Comparison of ENCODE assay signal across 8 mouse cellular contexts in genomic region chr4:3089567-3090377, GRCm38 (mm10).
DNase-seq lines count a peak whose midpoint lies in the region; ATAC-seq and TF ChIP-seq lines count a peak whose summit lies in the region.

No protein-coding gene starts in this region.

- 0 out of 2 replicates have a peak, but pooled peaks have one; percentile 27 for ATAC-seq in liver, embryonic 14.5 days (ENCODE audit: insufficient read depth)
- ATAC-seq in stomach, postnatal 0 days (ENCODE audit: low FRiP score, low TSS enrichment): peak; percentile 57; the same call in 1 of the 2 replicates

- no peak overlapping the region for H3K4me2 ChIP-seq in liver, embryonic 14.5 days (ENCODE audit: low read depth)
- H3K4me2 ChIP-seq in stomach, postnatal 0 days (replicated peaks; ENCODE audit: low read depth): no peak overlapping the region

- H3K9ac ChIP-seq in liver, embryonic 14.5 days (replicated peaks): no peak overlapping the region
- no peak overlapping the region for H3K9ac ChIP-seq in stomach, postnatal 0 days (ENCODE audit: low read length)

- no peaks in the 10 kb centered on the region for H3K27me3 ChIP-seq in liver, embryonic 14.5 days (ENCODE audit: control insufficient read depth, insufficient read depth, low read length)
- no peaks in the 10 kb centered on the region for H3K27me3 ChIP-seq in stomach, postnatal 0 days (ENCODE audit: control insufficient read depth, insufficient read depth, low read length)

- peaks cover 12% of the 10 kb centered on the region for H3K9me3 ChIP-seq in liver, embryonic 14.5 days (ENCODE audit: control insufficient read depth, low read length)
- H3K9me3 ChIP-seq in stomach, postnatal 0 days (ENCODE audit: control insufficient read depth, low read length): peaks cover 22% of the 10 kb centered on the region

- H3K4me3 ChIP-seq in liver, embryonic 14.5 days (ENCODE audit: insufficient read depth in 1 of 2, low read depth in 2 of 2, low read length in 2 of 2): no peak overlapping the region
- H3K4me3 ChIP-seq in stomach, postnatal 0 days (ENCODE audit: low read depth, low read length): no peak overlapping the region

- TF ChIP-seq EP300 in liver, embryonic 14.5 days (IDR thresholded peaks at IDR 0.05; ENCODE audit: low read depth): no peak
- TF ChIP-seq EP300 in stomach, postnatal 0 days (optimal IDR thresholded peaks at IDR 0.05): no peak

- H3K27ac ChIP-seq in liver, embryonic 14.5 days: no peak overlapping the region
- no peak overlapping the region for H3K27ac ChIP-seq in stomach, postnatal 0 days (replicated peaks)

- no peaks in the 10 kb centered on the region for H3K36me3 ChIP-seq in liver, embryonic 14.5 days (replicated peaks; ENCODE audit: control insufficient read depth, insufficient read depth, low read depth)
- H3K36me3 ChIP-seq in stomach, postnatal 0 days (ENCODE audit: control insufficient read depth, insufficient read depth, low read length): no peaks in the 10 kb centered on the region

- no peak for TF ChIP-seq CTCF in liver, embryonic 14.5 days (IDR thresholded peaks at IDR 0.05; ENCODE audit: low read depth)
- no peak for TF ChIP-seq CTCF in stomach, postnatal 0 days (IDR thresholded peaks at IDR 0.05; ENCODE audit: low read depth)

- H3K4me1 ChIP-seq in liver, embryonic 14.5 days (replicated peaks; ENCODE audit: control insufficient read depth in 2 of 2, insufficient read depth in 2 of 2, low read length in 1 of 2): no peaks in the 10 kb centered on the region
- H3K4me1 ChIP-seq in stomach, postnatal 0 days (replicated peaks; ENCODE audit: control insufficient read depth, insufficient read depth): no peaks in the 10 kb centered on the region

- DNase-seq in embryo, embryonic 10 days (ENCODE audit: low spot score): peak; percentile 3
- no peak for DNase-seq in embryo, embryonic 11 days
- peak; percentile 15 for DNase-seq in testis, postnatal 10 days (ENCODE audit: low spot score)
- no peak for DNase-seq in testis, postnatal 14 days (ENCODE audit: low spot score)
- no peak for DNase-seq in liver, embryonic 14.5 days (ENCODE audit: low read depth in 3 of 3, low spot score in 3 of 3)
- no peak for DNase-seq in stomach, postnatal 0 days (ENCODE audit: low spot score)
- no peak for DNase-seq in cerebellum, postnatal 14 days
- no peak for DNase-seq in layer of hippocampus, adult 8-10 months (ENCODE audit: low spot score in 2 of 2)

- 42% methylated on average over 13 of the region's 13 CpGs for WGBS in liver, embryonic 14.5 days (ENCODE audit: insufficient replicate concordance)
- WGBS in stomach, postnatal 0 days: 64% methylated on average over 13 of the region's 13 CpGs

Comparison
In these comparisons a context has a peak if more than half of its experiments do, and no peak if none do; other contexts are left out.
1. DNase-seq: peak in embryo, embryonic 10 days (single experiment) and testis, postnatal 10 days (single experiment); none in embryo, embryonic 11 days (single experiment), testis, postnatal 14 days (single experiment), liver, embryonic 14.5 days (0 of 3), stomach, postnatal 0 days (single experiment), cerebellum, postnatal 14 days (0 of 2) and layer of hippocampus, adult 8-10 months (0 of 2).